Mouse (Mus musculus) liver, embryonic 14.5 days (tissue): ENCODE measurements around the gene Rnf5.

Experiments
- CTCF ChIP-seq: IDR thresholded peaks from 2 replicates; pipeline ENCODE4 v1.5.1; 2016; ENCODE audit warnings: antibody characterized with exemption, low read depth, control low read depth
- EP300 ChIP-seq: IDR thresholded peaks from 2 replicates; pipeline ENCODE4 v1.6.1; 2016; ENCODE audit warnings: antibody characterized with exemption, low read depth

DNA sequence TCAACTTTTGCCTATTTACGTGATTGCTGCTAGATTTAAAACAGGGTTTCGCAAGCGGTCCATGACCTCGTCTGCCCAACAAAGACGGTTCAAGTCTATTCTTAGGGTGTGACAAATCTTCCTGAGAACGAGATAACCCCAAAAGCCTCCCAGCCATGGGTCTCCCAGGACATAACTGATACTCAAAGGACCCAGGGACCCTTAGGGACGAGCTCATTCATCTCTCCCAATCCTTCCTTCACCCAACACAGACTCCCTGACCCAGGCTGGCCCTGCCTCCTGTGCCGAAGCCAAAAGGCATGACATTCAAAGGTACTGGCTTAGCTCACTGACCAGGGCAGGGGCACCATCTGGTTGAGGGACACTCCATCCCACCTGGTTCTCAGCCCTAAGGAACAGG is 47.1 kb downstream of the Rnf5 start:
- no peak for TF ChIP-seq EP300
- no peak for TF ChIP-seq CTCF
